Mouse (Mus musculus) E14TG2a.4 (cell line): ENCODE data around the gene Ankrd44.

Experiments used
- H3K27me3 ChIP-seq: 2 replicates; pipeline ENCODE4 v1.6.1; 2014; ENCODE audit warnings: low read length, control low read depth; ENCODE audit not compliant: insufficient read depth
- H3K36me3 ChIP-seq: 2 replicates; pipeline ENCODE4 v1.6.1; 2014; ENCODE audit warnings: low read length, control low read depth; ENCODE audit not compliant: insufficient read depth
- H3K4me1 ChIP-seq: replicated peaks from 2 replicates; pipeline ENCODE4 v1.6.1; 2014; ENCODE audit warnings: low read depth, low read length, control low read depth
- H3K4me3 ChIP-seq: replicated peaks from 2 replicates; pipeline ENCODE4 v1.5.1; 2014; ENCODE audit warnings: mild to moderate bottlenecking, low read length
- H3K9me3 ChIP-seq: 2 replicates; pipeline ENCODE4 v1.6.1; 2014; ENCODE audit warnings: low read length, control low read depth
- CTCF ChIP-seq: conservative IDR thresholded peaks from 2 replicates; pipeline ENCODE4 v1.5.1; 2014; ENCODE audit warnings: low read length
- NANOG ChIP-seq: IDR thresholded peaks from 2 replicates; pipeline ENCODE4 v1.6.1; 2014; ENCODE audit warnings: borderline replicate concordance, low read length, mixed read lengths
- POU5F1 ChIP-seq: IDR thresholded peaks from 2 replicates; pipeline ENCODE4 v1.6.1; 2014; ENCODE audit warnings: low read length, borderline replicate concordance

Ankrd44 gene

DNA sequence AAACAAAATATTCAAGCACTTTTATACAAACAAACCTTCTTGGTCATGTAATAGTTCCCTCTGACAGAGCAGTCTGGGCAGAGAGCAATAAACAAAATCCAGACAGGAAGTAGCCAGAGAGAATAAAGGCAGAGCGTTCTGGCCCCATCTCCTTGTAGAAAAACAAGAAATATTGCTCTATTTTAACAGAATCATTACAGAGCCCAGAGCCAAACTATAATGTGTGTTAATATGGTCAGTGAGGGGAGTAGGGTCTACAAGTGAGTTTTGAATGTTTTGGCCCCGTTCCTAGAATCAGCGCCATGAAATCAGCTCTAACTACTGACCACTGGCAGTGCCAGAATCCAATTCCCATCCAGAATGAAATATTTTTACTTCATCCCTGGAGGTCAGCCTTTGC, 38.3 kb downstream of the Ankrd44 start:
- TF ChIP-seq CTCF = no peak
- TF ChIP-seq POU5F1 = no peak
- TF ChIP-seq NANOG = no peak
- H3K36me3 ChIP-seq = no peaks in the 10 kb centered on the region
- H3K9me3 ChIP-seq = peaks cover under 1% of the 10 kb centered on the region; the same call in 1 of the 2 replicates
- H3K27me3 ChIP-seq = no peaks in the 10 kb centered on the region
- no peaks in the 10 kb centered on the region for H3K4me1 ChIP-seq
- no peak overlapping the region for H3K4me3 ChIP-seq

- no peak for TF ChIP-seq NANOG
- TF ChIP-seq POU5F1 = no peak
- Histone ChIP-seq H3K4me3 (no peak overlapping the region), H3K36me3 (no peaks in the 10 kb centered on the region), H3K9me3 (peaks cover 4% of the 10 kb centered on the region; the same call in 1 of the 2 replicates), H3K27me3 (no peaks in the 10 kb centered on the region), H3K4me1 (no peaks in the 10 kb centered on the region)
Measured at GRCm38 (mm10) chr1:54882856-54883467, 43.2 kb downstream of the Ankrd44 start.

DNA sequence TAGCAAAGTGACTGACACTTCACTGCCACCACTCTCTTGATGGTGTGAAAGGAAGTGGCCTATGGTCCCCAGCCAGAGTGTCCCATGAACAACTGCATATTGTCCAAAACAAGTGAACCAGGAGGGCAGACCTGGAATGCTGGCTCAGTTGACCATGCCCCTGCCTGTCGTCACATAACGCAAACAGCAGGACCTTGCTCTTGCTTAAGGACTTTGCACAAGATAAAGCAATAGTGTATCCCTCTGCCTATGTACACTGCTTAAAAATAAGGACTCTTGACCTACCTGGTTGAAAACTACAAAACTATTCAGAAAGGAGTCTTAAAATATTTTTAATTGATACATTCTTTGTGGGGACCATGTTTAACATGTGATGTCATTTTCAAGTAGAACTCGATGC, 44.7 kb downstream of the Ankrd44 start:
- Histone ChIP-seq H3K4me1 (no peaks in the 10 kb centered on the region), H3K9me3 (peaks cover 4% of the 10 kb centered on the region; the same call in 1 of the 2 replicates), H3K36me3 (no peaks in the 10 kb centered on the region), H3K4me3 (no peak overlapping the region), H3K27me3 (no peaks in the 10 kb centered on the region)
- TF ChIP-seq NANOG (no peak), POU5F1 (no peak), CTCF (no peak)

GRCm38 (mm10) chr1:54877423-54878073, 48.6 kb downstream of the Ankrd44 start:
- no peaks in the 10 kb centered on the region for H3K36me3 ChIP-seq
- peaks cover under 1% of the 10 kb centered on the region; the same call in 1 of the 2 replicates for H3K9me3 ChIP-seq
- H3K27me3 ChIP-seq = no peaks in the 10 kb centered on the region
- no peaks in the 10 kb centered on the region for H3K4me1 ChIP-seq
- H3K4me3 ChIP-seq = no peak overlapping the region
- TF ChIP-seq POU5F1 = no peak
- TF ChIP-seq CTCF = no peak
- no peak for TF ChIP-seq NANOG

DNA sequence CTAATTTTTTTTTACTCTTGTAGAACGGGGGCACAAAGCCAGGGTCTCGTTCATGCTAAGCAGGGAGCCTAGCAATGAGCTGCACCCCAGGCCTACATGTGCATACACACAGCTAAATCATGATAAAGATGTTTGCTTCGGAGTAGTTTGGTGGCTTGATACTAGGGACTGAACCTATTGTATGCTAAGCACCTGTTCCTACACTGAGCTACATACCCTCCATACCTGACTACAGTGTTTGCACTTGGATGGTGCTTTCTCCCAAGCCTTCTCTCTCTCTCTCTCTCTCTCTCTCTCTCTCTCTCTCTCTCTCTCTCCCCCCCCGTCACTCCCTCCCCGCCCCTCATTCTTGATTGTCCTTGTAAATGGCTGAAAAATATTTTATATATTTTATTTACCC, 49.2 kb downstream of the Ankrd44 start:
- no peaks in the 10 kb centered on the region for H3K9me3 ChIP-seq
- H3K4me1 ChIP-seq = no peaks in the 10 kb centered on the region
- TF ChIP-seq NANOG = no peak
- no peak for TF ChIP-seq POU5F1
- H3K36me3 ChIP-seq = no peaks in the 10 kb centered on the region
- no peaks in the 10 kb centered on the region for H3K27me3 ChIP-seq
- H3K4me3 ChIP-seq = no peak overlapping the region

DNA sequence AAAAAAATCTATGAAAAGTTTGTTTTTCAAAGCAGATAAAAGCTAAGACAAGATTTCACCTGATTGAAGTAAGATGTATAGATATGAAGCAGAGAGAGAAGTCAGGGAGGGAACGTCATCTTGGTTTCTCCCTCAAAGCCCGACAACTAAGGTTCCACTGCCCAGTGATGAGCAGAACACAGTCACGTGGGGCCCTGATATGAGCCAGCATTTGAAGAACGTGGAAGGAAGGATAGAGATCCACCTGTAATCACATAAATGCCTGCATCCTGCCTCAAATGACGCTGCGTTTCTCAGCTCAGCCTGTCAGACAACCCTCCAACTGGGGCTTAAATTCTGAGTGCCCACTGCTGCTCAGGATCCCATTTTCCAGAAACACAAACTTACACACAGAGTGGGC, 52.1 kb downstream of the Ankrd44 start:
- H3K9me3 ChIP-seq = no peaks in the 10 kb centered on the region
- no peaks in the 10 kb centered on the region for H3K4me1 ChIP-seq
- H3K36me3 ChIP-seq = no peaks in the 10 kb centered on the region
- no peak overlapping the region for H3K4me3 ChIP-seq
- no peak for TF ChIP-seq CTCF
- no peak for TF ChIP-seq POU5F1
- TF ChIP-seq NANOG = no peak
- no peaks in the 10 kb centered on the region for H3K27me3 ChIP-seq

DNA sequence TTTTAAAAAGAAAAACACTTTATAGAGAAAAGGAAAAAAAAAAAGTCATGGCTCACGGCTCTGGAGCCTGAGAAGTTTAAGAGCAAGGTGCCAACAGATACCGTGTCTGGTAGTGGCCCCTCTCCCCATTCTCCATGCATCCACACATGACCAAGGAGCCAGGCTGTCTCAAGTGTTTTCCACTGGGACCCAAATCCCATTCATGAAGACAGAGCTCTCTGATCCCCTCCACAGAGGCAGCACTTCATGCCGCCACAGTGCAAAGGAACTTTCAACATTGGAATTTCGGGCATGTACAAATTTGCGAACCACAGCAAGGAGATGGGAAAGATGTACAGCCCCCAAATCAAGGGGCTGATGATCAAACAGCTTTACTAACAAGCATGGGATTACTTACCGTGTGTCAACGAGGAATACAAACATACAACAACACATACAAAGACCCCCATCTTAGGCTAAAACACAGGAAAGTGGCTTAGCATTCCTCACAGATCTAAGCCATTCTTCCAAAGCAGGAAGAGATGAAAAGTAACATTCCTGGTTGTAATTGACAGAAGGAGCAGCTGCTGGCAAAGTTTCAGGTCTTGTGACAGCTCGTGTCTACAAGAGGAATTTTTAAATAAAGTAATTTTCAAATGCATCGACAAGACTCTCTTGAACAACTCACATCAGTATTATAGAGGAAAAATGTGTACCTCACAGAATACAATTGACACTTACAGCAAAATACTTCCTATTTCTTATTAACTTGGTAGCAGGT, 53.1 kb downstream of the Ankrd44 start:
- Histone ChIP-seq H3K4me3 (no peak overlapping the region), H3K36me3 (no peaks in the 10 kb centered on the region), H3K27me3 (no peaks in the 10 kb centered on the region), H3K9me3 (no peaks in the 10 kb centered on the region), H3K4me1 (no peaks in the 10 kb centered on the region)
- TF ChIP-seq CTCF (no peak), NANOG (no peak), POU5F1 (no peak)

GRCm38 (mm10) chr1:54871321-54871720, 54.9 kb downstream of the Ankrd44 start:
- H3K27me3 ChIP-seq = no peaks in the 10 kb centered on the region
- H3K36me3 ChIP-seq = no peaks in the 10 kb centered on the region
- no peaks in the 10 kb centered on the region for H3K9me3 ChIP-seq
- TF ChIP-seq CTCF = no peak
- TF ChIP-seq NANOG = no peak
- TF ChIP-seq POU5F1 = no peak
- no peak overlapping the region for H3K4me3 ChIP-seq
- H3K4me1 ChIP-seq = no peaks in the 10 kb centered on the region
